Mouse (Mus musculus) neural tube, postnatal 0 days (tissue): ENCODE results near the gene Gdf10. TPM values are rescaled to one million over a fixed set of nuclear protein-coding genes. Genes with fewer than 3 reads are reported as not detected.

Experiments
- polyA plus RNA-seq: library from polyadenylated mRNA; unstranded; fragments of >200 nt; fragmentation: Nextera tagmentation; extraction: Ambion mirVana; gene quantifications from 2 replicates; pipeline ENCODE4 v1.2.1, GENCODE M21; 2015

Gdf10 gene
- 14.3 and 17.7 TPM in 2 replicates for polyA plus RNA-seq

DNA sequence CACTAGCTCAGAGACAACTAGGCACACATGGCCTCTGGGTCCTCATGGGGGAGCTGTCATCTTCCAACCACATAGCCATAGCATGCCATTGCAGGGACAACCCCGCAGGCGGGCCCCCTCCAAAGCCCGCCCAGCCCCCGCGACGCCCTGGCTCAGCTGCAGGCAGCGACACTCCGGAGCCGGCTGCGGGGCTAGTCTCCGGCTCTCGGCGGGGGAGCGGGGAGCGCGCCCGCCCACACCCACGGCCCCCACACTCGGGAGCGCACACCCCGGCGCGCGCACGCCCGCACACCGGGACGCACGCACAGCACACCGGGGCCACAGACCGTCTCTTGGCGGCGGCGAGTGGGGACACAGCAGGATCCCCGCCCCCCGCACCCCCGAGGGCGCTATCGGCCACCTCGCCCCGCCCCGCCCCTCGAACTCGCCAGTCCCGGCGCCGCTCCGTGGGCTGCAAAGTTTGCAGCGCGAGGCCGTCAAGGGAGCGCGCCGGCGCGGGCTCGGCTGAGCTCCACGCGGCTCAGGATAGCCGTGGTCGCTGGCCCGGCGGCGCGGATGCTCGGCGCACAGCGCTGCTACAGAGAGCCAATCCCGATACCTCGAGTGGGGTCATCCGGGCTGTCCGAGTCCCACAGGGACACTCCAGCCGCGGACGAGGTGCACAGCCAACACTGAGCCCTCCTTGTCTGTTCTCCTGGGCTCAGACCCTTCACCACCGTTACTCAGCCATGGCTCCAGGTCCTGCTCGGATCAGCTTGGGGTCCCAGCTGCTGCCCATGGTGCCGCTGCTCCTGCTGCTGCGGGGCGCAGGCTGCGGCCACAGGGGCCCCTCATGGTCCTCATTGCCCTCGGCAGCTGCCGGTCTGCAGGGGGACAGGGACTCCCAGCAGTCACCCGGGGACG, at the start of gene Gdf10:
Gene Gdf10, plus strand, starts transcription at position 420 of the 903 bp plus-strand sequence.

DNA sequence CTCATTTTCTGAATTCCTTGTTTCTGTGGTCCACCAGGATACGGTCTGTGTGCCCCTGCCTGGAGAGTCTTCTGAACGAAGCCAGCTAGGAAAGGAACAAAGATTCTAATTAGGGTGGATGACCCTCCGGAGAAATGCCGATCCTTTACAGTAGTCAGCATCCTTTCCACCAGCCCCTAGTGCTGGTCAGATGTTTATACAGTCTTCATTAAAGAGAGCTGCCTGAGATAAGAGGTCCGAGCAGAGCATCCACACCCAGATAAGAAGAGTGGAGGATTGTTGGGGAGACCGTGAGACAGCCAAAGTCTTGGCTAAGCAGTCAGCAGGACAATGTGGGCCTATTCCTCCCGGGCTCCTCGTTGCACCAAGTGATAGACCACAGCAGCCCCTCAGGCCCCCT, 17.4 kb downstream of the Gdf10 start, which contains the start of gene Gdf2:
Gene Gdf2, plus strand, starts transcription at position 301 of the 400 bp plus-strand sequence.

GRCm38 (mm10) chr14:33953761-33954160, 30.4 kb downstream of the Gdf10 start, which contains the start of gene Rbp3:
Rbp3 (plus strand) TSS chr14:33954003.

GRCm38 (mm10) chr14:33978604-33979059, 55.2 kb downstream of the Gdf10 start, which contains the start of gene Zfp488:
Zfp488 (minus strand) TSS chr14:33978764.

Other genes starting within 250 kb of the Gdf10 start
- gene Gdf2, start 17.5 kb downstream of the Gdf10 start, polyA plus RNA-seq: 0.09 TPM in 1 of 2 replicates, not detected in the other
- gene Rbp3, start 30.4 kb downstream of the Gdf10 start, polyA plus RNA-seq: 0.05 TPM in 1 of 2 replicates, not detected in the other
- 2.2 and 2.3 TPM in 2 replicates for gene Zfp488, start 55.2 kb downstream of the Gdf10 start, polyA plus RNA-seq
- gene Gm30083, start 91.6 kb downstream of the Gdf10 start, polyA plus RNA-seq: not detected in 2 replicates
- not detected in 2 replicates for gene Gm5460, start 93.2 kb downstream of the Gdf10 start, polyA plus RNA-seq
- not detected in 2 replicates for gene Antxrl, start 129.1 kb downstream of the Gdf10 start, polyA plus RNA-seq
- gene Anxa8, start 162.4 kb downstream of the Gdf10 start, polyA plus RNA-seq: 0.83 and 1.3 TPM in 2 replicates
- 0.37 TPM in 1 of 2 replicates, not detected in the other for gene A630023A22Rik, start 179.2 kb downstream of the Gdf10 start, polyA plus RNA-seq
- 0.06 and 0.18 TPM in 2 replicates for gene Npy4r, start 228.9 kb downstream of the Gdf10 start, polyA plus RNA-seq